Mouse (Mus musculus): Measurements from ENCODE around the gene Ppfibp1.

Ppfibp1 gene

DNA sequence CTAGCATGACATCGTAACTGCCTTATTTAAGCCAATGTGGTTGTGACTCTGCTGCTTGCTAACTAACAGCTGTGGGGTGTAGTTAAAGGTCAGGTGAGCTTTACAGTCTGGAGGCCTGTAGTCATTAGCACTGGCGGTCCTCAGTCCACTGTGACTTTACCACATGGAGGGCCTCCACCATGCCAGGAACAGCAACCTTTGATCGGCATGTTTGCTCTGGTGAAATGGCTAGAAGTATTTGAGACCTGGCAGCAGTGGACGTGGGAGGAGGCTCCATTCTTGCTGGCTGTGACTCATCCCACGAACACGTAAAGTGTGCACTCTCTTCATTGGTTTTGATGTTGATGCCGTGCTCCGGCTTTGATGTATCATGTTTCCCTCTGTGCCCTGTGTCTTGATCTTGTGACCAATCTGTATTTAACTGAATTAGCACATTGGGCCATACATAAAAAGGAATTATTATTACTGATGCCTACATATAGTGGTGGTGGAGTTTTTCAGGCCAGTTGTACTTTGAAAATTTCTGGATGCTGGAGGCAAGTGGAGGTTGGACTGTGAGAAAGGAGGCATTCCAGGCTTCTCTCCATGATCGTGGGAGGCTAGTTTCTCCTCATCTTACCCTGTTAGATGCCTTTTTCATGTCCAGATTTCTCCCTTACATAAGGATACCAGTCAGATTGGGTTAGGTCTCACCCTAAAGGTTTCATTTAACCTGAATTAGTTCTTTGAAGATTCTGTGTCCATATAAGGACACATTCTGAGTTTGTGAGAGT is 71.8 kb downstream of the Ppfibp1 start:
- DNase-seq (ENCODE audit: low read depth, low spot score): no peak

DNA sequence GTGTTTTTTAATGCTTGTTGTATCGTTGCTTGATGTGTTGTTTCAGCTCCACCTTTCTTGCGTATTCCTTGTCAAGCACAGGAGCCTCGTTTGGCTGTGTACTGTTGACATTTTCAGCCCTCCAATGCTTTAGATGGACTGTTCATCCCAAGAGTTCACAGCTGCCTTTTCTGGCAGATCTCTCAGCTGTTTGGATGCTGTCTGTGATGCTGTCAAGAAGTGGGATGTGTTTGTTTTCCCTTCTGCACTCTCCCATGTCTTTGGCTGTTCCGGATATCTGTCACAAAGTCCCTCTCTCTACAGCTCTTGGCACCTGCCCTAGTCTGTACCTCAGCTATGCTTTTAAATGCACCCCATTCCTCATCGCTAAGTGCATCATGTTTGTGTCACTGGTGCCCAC is 72.7 kb downstream of the Ppfibp1 start:
- no peak for DNase-seq (ENCODE audit: low read depth, low spot score)

DNA sequence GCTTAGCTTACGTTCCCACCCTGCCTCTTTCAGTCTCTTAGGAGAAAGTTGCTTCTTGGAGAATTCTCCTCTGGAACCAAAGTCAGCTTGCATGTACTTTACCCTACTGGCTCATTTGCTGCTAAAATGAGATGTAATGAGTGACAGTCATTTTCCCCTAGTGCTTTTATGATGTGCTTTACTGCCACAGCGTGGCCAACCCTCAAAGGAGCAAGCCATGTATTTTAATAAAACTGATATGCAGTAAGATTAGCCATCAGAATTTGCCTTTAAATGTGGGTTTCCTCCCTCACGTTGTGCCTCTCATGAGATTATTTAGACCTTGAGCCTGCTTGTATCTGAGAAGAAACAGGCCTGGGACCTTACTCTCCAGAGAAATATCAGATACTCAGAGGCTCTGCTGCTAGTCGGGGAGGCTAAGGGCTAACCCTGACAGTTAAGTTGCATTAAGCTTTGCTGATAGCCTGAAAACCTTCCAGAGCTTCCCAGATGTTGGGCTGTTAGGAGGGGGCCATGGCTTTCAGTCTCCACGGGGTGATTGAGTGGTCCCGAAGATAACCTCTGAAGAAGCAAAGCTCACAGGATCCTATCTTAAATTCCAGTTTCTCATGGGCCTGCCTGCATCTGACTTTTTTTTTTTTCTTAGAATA is 73.7 kb downstream of the Ppfibp1 start:
- no peak for DNase-seq (ENCODE audit: low read depth, low spot score)

DNA sequence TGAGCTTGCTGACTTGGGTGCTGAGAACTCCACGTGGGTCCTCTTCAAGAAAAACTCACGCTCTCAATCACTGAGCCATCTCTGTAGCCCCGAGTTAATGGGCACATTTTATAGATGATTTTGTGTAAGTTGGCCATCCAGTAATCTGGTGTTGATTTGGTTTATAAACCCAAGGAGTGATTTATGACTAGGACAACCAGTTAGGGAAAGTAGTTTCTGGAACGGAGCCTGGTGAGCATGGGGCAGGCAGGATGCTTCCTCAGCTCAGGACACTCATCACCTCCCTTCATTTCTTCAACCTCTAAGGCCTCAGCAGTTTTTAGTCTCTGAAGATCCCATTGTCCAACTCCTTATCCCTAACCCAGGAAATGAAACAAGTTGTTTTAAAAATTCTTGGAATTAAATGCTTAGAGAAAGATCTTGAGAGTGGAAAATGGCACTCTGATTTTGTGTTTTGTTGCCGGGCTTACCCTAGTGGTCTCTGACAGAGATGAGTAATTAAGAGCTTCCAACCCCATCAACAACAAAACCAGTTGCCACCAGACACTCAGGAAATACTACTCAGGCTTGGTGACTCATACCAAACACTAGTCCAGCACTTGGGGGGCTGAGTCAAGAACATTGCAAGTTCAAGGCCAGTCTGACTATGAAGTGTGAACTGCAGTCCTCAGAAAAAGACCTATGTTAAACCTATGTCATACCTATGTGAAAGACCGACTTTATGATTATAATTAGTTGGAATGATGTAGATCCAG is 75.3 kb downstream of the Ppfibp1 start:
- DNase-seq (ENCODE audit: low read depth, low spot score): no peak

GRCm38 (mm10) chr6:146965139-146965772 is 77.0 kb downstream of the Ppfibp1 start:
- DNase-seq (ENCODE audit: low read depth, low spot score): no peak

GRCm38 (mm10) chr6:146966446-146967019 is 78.2 kb downstream of the Ppfibp1 start:
- DNase-seq (ENCODE audit: low read depth, low spot score): no peak

DNA sequence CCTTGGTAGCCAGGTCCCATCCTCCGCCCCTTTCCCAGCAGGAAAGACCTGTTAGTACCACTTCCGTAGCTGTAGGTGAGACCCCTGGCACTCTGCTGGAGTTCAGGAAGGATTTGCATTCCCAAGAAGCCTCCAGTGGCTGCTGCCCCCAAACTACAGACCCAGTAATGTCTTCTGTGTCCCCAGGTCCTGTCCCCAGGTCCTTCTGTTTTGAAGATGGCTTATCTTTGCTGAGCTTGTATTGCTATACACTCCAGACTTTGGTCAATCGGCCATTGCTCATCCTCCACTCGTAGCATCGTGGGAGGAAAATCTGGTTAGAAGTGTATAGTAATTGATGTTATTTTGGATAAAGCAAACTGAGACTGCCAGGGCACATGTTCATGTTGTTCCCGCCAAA is 79.5 kb downstream of the Ppfibp1 start:
- DNase-seq (ENCODE audit: low read depth, low spot score): no peak

DNA sequence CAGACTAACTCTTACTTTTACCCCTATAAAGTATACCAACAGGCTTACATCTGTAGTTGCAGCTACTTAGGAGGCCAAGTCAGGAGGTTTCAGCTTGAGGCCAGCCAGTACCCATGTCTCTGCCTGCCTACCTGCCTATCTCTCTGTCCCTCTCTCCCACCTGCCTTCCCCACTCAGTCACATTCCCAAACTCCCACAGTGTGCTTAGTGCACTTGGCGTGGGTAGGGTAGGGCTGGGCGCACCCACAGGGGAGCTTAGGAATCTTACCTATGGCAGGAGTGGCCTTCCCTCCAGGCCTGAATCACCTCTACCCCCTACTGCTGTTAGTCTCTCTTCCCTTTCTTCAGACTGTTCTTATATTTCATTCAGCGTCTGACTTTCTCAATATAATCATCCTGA is 82.5 kb downstream of the Ppfibp1 start:
- DNase-seq (ENCODE audit: low read depth, low spot score): no peak

DNA sequence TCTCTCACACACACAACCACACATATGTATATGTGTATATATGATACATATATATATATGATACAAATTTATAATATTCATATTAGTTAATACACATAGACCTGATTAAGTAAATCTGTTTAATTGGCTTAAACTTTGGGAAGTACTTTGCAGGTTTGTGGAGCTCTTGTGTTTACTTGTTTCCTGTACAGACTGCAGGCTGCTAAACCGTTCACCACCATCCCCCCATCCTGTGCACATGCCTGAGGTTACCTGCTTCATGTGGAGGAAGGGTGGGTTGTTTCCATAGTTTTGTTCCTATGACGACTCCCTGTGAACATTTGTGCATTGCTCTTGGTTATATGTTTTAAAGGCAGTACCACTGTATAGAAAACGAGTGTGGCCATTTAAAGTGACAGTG is 83.1 kb downstream of the Ppfibp1 start:
- no peak for DNase-seq (ENCODE audit: low read depth, low spot score)

- no peak for DNase-seq (ENCODE audit: low read depth, low spot score)
Measured at GRCm38 (mm10) chr6:146972009-146972408, 83.7 kb downstream of the Ppfibp1 start.

- no peak for DNase-seq (ENCODE audit: low read depth, low spot score)
Measured at GRCm38 (mm10) chr6:146972740-146973139, 84.5 kb downstream of the Ppfibp1 start.

GRCm38 (mm10) chr6:146973406-146973805 is 85.1 kb downstream of the Ppfibp1 start:
- no peak for DNase-seq (ENCODE audit: low read depth, low spot score)

DNA sequence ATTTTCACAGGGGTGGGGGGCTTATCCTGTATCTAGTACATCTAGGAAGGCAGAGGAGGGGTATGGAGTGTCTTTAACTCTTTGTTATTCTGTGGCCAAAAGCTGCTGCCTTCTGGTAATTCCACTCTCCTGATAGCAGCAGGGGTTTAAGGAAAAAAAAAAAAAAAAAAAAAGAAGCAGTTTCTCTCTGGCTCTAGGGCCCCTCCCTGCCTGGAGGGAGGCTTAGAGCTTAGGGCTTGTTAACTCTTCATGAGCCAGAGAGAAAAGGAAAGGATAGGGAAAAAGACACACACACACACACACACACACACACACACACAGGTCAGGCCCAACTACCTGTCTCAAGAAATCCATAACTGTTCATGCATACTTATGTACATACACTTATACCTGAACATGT is 85.5 kb downstream of the Ppfibp1 start:
- no peak for DNase-seq (ENCODE audit: low read depth, low spot score)

GRCm38 (mm10) chr6:146976446-146976845 is 88.2 kb downstream of the Ppfibp1 start:
- no peak for DNase-seq (ENCODE audit: low read depth, low spot score)

- no peak for DNase-seq (ENCODE audit: low read depth, low spot score)
Measured at GRCm38 (mm10) chr6:146978691-146979114, 90.4 kb downstream of the Ppfibp1 start.

DNA sequence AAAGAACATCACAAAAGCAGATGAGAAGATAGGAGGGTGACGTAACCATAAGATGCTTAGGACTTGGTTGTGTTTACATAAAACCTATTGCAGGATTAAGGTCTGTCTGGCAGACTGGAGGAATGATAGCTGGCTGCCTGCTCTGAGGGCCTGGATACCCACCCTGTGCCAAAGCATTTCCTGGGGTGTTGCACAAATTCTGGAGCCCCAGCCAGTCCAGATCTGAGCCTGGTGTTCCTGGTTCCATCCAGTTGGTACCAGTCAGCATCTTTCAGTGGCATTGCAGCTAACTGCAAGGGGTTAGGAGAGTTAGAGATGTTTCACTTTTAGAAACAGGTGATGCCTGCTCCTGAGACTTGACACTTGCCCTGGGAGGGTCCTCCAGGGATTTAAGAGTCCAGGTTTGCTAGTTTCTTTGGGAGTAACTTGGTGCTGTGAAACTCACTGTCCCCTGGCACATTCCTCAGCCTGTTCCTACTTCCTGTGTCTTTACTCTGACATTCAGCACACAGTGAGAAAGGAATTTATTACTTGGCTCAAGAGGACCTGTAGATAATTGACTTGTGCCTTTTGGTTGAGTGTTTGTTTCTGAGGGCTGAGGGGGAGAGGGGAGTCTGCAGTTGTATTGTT is 90.9 kb downstream of the Ppfibp1 start:
- no peak for DNase-seq (ENCODE audit: low read depth, low spot score)

DNA sequence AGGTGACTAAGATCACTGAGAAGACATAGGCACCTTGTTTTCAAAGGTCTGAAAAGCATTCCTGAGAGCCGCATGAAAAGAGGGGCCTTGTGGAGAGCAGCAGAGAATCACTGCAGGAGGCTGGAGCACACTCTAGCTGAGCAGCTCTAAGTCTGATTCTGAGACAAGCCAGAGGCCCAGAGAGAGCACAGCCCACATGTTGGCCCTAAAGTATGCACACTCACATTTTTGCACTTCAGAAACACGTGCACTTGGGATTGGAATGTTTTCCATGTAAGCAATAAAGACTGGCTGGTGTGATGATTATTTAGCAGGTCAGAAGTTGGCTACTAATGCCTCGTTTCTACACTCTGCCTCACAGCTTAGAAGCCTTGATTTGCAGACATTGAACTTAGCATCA is 91.7 kb downstream of the Ppfibp1 start:
- no peak for DNase-seq (ENCODE audit: low read depth, low spot score)

GRCm38 (mm10) chr6:146981249-146981835 is 93.1 kb downstream of the Ppfibp1 start:
- no peak for DNase-seq (ENCODE audit: low read depth, low spot score)

DNA sequence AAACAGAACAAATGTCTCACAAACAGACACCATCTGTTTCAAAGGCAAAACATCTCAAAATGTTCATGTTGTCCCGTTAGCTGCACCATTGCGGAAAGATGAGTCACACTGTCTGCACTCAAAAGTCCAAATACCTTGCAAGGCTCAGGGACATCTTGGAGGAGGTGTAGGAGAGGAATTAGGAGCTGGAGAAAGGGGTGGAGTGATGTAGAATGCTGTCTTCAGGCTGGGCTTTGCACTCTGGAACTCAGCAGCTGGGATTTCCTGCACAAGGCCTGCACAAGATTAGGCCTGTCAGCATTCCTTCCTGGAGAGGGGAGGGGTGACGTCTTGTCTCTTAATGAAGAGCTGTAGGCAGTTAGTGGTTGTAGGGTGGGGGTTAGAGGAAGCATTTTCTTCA is 96.3 kb downstream of the Ppfibp1 start:
- DNase-seq (ENCODE audit: low read depth, low spot score): no peak

DNA sequence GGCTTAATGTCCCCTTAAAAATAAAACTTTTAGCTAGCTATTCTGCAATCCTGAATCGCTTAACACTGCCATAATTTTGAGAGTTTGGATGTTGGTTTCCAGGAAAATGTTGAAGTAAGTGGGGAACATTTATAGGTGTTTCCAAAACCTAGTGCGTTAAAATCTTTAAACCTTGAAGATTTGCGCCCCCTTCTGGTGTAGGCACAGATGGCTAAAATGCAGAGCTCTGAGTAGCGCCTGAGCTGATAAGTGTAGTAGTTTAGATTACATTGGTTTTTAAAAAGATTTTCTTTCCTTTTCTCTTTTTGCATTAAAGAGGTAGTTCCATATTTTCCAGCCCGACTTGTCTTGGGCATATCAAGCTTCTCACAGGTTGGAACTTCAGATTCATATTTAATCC is 105.9 kb downstream of the Ppfibp1 start:
- peak; percentile 44 for DNase-seq (ENCODE audit: low read depth, low spot score)

- DNase-seq (ENCODE audit: low read depth, low spot score): no peak
Measured at GRCm38 (mm10) chr6:146995391-146995790, 107.1 kb downstream of the Ppfibp1 start.
